Mouse (Mus musculus) midbrain, embryonic 13.5 days (tissue): ENCODE data around the gene Lclat1. TPM values are rescaled to one million over a fixed set of nuclear protein-coding genes. Genes with fewer than 3 reads are reported as not detected.

Experiments used
- ATAC-seq: fragments of 200-750 bp; cut with Nextera tagmentation; 2 replicates; pipeline ENCODE4 v1.8.0; 2017; ENCODE audit warnings: mild to moderate bottlenecking, moderate TSS enrichment, moderate library complexity
- H3K27ac ChIP-seq: fragments of 300-500 bp; sonication (generic); 2 replicates; pipeline ENCODE4 v1.5.1; 2015; ENCODE audit warnings: inconsistent platforms, mild to moderate bottlenecking, moderate library complexity
- H3K27me3 ChIP-seq: fragments of 300-500 bp; sonication (generic); 2 replicates; pipeline ENCODE4 v1.6.1; 2015; ENCODE audit warnings: mild to moderate bottlenecking, inconsistent platforms
- H3K36me3 ChIP-seq: fragments of 300-500 bp; sonication (generic); 2 replicates; pipeline ENCODE4 v1.6.1; 2015; ENCODE audit warnings: mild to moderate bottlenecking, inconsistent platforms
- H3K4me1 ChIP-seq: fragments of 300-500 bp; sonication (generic); replicated peaks from 2 replicates; pipeline ENCODE4 v1.6.1; 2015; ENCODE audit warnings: inconsistent platforms
- H3K4me2 ChIP-seq: fragments of 300-500 bp; sonication (generic); replicated peaks from 2 replicates; pipeline ENCODE4 v1.6.1; 2015; ENCODE audit warnings: moderate library complexity, mild to moderate bottlenecking, inconsistent platforms
- H3K4me3 ChIP-seq: fragments of 300-500 bp; sonication (generic); replicated peaks from 2 replicates; pipeline ENCODE4 v1.5.1; 2015; ENCODE audit warnings: mild to moderate bottlenecking, inconsistent platforms
- H3K9ac ChIP-seq: fragments of 300-500 bp; sonication (generic); replicated peaks from 2 replicates; pipeline ENCODE4 v1.6.1; 2015; ENCODE audit warnings: mild to moderate bottlenecking, inconsistent platforms
- H3K9me3 ChIP-seq: fragments of 300-500 bp; sonication (generic); 2 replicates; pipeline ENCODE4 v1.6.1; 2016; ENCODE audit warnings: mild to moderate bottlenecking, inconsistent platforms
- WGBS: fragments of 180-500 bp; shearing (Covaris S2); methylation state at CpG from one replicate; pipeline ENCODE4 v1.1.7; 2015; 5-methylcytosine and 5-hydroxymethylcytosine counted together
- polyA plus RNA-seq: library from polyadenylated mRNA; unstranded; fragments of >200 nt; fragmentation: Nextera tagmentation; extraction: Ambion mirVana; gene quantifications from 2 replicates; pipeline ENCODE4 v1.2.1, GENCODE M21; 2015

Gene Lclat1
- polyA plus RNA-seq: 7.1 and 7.9 TPM in 2 replicates

DNA sequence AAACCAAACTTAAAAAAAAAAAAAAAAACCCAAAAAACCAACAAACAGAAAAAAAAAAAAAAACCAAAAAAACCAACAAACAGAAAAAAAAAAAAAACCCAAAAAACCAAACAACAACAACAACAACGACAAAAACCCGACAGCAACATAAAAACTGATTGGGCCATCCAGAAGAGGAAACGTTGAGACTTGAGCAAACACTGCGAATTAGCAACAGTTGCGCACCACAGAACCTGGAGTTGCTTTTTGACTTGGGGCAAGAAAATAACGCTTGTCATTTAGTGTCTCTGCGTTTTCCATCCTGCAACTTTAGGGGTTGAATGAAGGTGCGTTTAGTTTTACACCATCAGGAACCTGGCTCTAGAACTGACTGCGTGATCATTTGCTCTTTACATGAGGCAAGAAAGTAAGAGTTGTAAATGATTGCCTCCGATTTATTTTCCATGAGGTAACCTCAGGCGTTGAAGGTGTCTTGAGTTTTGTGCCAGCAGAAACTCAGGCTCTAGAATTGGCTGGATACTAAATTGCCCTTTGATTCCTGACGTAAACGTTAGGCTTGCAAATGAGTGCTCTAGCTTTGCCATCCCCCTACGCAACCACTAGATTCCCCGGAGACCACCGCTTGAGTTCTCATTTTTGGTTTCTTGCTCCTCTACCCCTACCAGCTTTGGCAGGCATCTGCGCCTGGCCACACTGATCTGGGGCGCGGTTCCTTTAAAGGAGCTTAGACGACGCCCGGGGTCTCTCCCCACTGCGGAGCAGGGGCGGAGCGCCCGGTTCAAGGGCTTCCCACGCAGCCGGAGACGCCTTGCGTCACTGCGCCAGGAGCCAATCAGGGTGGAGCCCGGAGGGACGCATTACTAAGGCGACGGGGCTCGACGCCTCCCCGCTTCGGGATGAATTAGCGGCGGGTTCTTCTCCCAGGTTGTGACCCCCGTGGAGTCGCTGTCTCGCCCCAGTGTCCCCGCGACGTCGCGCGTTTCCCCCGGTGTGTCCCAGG lies at the start of gene Lclat1:
TSS of gene Lclat1 (plus strand) at position 828 of the 1,000 bp plus-strand sequence.
- H3K4me1 ChIP-seq: peaks cover 10% of the 10 kb centered on the region
- H3K27ac ChIP-seq: peak within 1 kb of the TSS; percentile 60; the same call in 1 of the 2 replicates
- H3K9me3 ChIP-seq: no peaks in the 10 kb centered on the region
- ATAC-seq: peak; percentile 100
- H3K4me2 ChIP-seq: peak within 1 kb of the TSS; percentile 82
- H3K27me3 ChIP-seq: no peaks in the 10 kb centered on the region
- peak within 1 kb of the TSS; percentile 84 for H3K4me3 ChIP-seq
- WGBS: 7% methylated on average over 51 of the region's 51 CpGs
- peak within 1 kb of the TSS; percentile 86 for H3K9ac ChIP-seq
- H3K36me3 ChIP-seq: no peaks in the 10 kb centered on the region

DNA sequence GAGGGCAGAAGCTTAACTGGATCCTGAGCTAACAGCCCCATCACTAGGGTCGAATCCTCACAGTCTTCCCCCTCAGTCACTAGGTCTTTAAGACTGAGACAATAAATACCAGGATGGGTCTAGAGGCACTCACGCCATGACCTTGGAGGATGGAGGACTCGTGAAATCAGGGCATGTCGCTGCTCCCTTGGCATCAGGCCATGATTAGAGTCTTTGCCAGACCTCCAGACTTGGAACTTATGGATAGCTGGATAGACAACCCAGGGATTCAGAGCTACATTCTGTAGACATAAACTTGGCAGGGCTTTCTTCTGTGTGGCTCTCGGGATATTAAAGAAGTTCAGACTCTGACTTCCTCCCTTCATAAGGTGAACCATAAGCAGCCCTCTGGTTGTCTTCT lies 49.5 kb upstream of the Lclat1 start:
- no peaks in the 10 kb centered on the region for H3K27me3 ChIP-seq
- H3K4me1 ChIP-seq: no peaks in the 10 kb centered on the region
- 82% methylated on average over 5 of the region's 5 CpGs for WGBS
- no peak overlapping the region for H3K9ac ChIP-seq
- no peak overlapping the region for H3K4me2 ChIP-seq
- no peaks in the 10 kb centered on the region for H3K9me3 ChIP-seq
- H3K36me3 ChIP-seq: no peaks in the 10 kb centered on the region
- no peak for ATAC-seq
- H3K27ac ChIP-seq: no peak overlapping the region
- H3K4me3 ChIP-seq: no peak overlapping the region

DNA sequence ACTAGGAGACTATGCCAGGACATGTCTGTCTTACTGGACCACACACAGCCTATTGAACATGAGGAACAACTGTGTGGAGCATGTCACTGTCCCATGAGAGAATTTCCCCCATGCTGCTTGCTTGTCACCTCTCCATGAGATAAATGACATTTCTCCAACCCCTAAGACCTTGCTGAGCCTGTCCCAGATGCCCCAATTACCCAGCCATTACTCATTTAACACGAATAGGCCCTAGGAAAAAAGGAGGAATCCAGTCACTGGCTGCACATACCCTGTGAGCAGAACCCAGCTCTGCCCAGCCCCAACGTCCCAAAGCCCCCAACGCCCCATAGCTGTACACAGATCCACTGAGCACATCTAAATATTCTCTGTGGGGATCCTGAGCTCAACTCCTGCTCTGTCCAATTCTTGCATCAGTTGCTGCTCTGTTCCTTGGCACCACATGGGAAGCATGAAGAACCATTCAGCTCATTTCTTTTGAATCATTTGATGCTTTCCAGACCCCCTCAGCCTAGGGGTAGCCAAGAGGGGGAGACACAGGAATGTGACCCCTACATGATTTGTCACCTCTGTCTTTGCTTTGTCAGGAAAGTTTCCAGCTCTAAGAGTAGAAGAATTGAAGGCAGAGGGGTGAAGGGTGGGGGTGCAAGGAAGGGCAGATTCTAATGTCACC lies 47.4 kb upstream of the Lclat1 start:
- Histone ChIP-seq H3K36me3 (no peaks in the 10 kb centered on the region), H3K4me1 (no peaks in the 10 kb centered on the region), H3K4me2 (no peak overlapping the region), H3K9me3 (no peaks in the 10 kb centered on the region), H3K27me3 (no peaks in the 10 kb centered on the region), H3K27ac (no peak overlapping the region), H3K4me3 (no peak overlapping the region), H3K9ac (no peak overlapping the region)
- ATAC-seq: no peak
- 66% methylated on average over 3 of the region's 3 CpGs for WGBS

DNA sequence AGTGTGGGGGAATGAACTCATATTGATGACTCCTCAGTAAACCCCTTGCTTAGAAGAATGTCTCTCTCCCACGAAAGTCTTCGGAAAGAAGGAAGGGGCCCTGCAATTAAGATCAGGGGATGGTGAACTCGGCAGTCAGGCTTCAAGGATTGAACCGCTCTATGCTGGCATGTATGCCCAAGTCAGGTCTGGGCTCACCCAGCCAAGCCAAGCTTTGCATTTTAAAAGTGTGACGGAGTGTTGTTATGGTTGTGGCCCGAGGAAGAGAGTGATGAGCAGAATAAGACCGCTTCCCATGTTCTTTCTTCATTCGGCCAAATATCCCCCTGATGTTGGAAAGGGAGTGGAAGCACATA lies 46.9 kb upstream of the Lclat1 start:
- Histone ChIP-seq H3K36me3 (no peaks in the 10 kb centered on the region), H3K4me3 (no peak overlapping the region), H3K27me3 (no peaks in the 10 kb centered on the region), H3K9me3 (no peaks in the 10 kb centered on the region), H3K4me1 (no peaks in the 10 kb centered on the region), H3K27ac (no peak overlapping the region), H3K9ac (no peak overlapping the region), H3K4me2 (no peak overlapping the region)
- WGBS: 92% methylated on average over 8 of the region's 8 CpGs
- ATAC-seq: no peak

DNA sequence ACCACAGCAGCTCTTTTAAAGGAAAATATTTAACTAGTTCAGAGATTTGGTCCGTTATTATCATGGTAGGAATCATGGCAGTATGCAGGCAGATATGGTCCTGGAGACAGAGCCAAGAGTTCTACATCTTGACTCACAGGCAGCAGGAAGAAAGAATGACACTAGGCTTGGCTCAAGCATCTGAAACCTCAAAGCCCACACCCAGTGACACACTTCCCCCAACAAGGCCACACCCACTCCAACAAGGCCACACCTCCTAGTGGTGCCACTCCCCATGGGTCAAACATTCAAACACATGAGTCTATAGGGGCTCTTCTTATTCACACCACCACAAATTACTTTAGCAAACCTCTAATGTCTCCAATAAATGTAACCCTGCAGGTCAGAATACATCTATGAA lies 45.1 kb upstream of the Lclat1 start:
- no peak overlapping the region for H3K4me2 ChIP-seq
- H3K9me3 ChIP-seq: no peaks in the 10 kb centered on the region
- ATAC-seq: no peak
- no peak overlapping the region for H3K4me3 ChIP-seq
- no peaks in the 10 kb centered on the region for H3K36me3 ChIP-seq
- no peaks in the 10 kb centered on the region for H3K27me3 ChIP-seq
- H3K9ac ChIP-seq: no peak overlapping the region
- no peak overlapping the region for H3K27ac ChIP-seq
- 84% methylated on average over 1 of the region's 1 CpGs for whole genome bisulfite sequencing
- peaks cover 6% of the 10 kb centered on the region; the same call in 1 of the 2 replicates for H3K4me1 ChIP-seq

DNA sequence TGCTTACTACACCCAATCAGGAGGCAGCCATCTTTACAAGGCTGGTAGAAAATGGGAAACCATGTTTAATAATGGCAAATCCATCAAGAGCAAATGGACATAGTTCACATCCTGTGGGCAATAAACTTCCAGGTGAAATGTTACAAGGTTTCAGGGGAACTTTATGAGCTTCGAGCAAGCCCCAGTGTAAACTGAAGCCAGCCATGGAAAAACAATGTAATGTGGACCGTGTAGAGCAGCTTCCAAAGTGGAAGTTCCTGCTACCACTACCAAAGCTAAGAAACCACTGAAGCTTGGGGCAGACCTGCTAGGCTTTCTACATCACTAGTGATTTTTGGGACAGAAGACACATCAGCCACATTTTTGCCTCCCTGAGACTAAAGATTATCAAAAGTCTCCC lies 44.5 kb upstream of the Lclat1 start:
- Histone ChIP-seq H3K4me1 (peaks cover 6% of the 10 kb centered on the region; the same call in 1 of the 2 replicates), H3K4me2 (no peak overlapping the region), H3K36me3 (no peaks in the 10 kb centered on the region), H3K9me3 (no peaks in the 10 kb centered on the region), H3K27me3 (no peaks in the 10 kb centered on the region), H3K4me3 (no peak overlapping the region), H3K27ac (no peak overlapping the region), H3K9ac (no peak overlapping the region)
- ATAC-seq: no peak
- 85% methylated on average over 2 of the region's 2 CpGs for WGBS

DNA sequence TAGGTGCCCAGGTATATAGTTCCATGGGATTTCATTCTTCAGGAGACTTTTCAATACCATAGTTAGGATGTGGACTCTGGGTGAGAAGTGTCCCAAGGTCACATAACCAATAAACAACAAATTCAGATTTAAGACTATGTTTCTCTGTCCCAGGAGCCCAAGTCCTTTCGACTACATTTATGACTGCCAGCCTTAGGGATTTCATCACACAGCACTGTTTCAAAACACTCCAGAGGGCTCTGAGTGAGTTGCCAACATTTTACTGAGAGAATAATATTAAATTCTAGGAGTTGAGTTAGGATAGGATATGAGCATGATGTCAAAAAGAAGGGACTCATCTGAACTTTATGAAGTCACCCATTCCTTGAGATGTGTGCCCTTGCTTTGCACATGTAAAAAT lies 44.0 kb upstream of the Lclat1 start:
- Histone ChIP-seq H3K27ac (no peak overlapping the region), H3K4me1 (peaks cover 6% of the 10 kb centered on the region; the same call in 1 of the 2 replicates), H3K4me3 (no peak overlapping the region), H3K27me3 (no peaks in the 10 kb centered on the region), H3K9ac (no peak overlapping the region), H3K4me2 (no peak overlapping the region), H3K36me3 (no peaks in the 10 kb centered on the region), H3K9me3 (no peaks in the 10 kb centered on the region)
- 87% methylated on average over 1 of the region's 1 CpGs for WGBS
- ATAC-seq: no peak

DNA sequence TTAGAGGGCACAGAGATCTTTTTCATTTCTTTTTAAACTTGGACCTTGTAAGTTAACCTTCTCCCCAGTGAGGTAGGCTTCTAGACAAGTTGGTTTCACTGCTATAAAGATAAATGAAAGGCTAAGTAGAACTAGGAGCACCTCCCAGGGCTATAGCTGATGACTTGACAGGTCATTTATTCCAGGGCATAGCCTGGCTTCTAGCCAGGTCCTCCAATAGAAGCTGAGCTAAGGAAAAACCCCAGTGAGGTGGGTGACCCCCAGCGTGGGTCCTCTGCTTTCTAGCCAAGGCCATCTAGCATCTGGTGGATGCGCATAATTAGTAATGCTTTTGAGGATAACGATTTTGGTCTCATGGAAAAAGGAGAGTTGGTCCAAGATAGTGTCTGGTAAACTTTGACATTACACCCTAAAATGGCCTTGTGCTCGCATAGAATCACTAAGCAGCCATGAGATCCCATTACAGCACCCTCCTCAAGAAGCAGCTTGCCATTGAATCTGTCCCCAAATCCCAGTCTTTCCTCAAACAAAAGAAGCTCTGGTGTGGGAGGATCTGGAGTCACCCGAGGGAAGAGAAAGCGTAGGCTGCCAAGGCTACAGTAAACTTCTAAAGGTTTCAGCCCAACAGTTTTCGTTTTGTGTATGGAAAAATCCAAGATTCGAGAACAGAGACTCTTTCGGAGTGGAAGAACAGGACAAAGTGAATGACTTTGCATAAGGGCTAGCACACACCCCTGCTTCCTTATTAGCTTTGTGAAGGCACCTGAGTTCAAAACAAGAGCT lies 41.2 kb upstream of the Lclat1 start:
- no peak overlapping the region for H3K4me2 ChIP-seq
- H3K27me3 ChIP-seq: no peaks in the 10 kb centered on the region
- H3K27ac ChIP-seq: no peak overlapping the region
- H3K36me3 ChIP-seq: no peaks in the 10 kb centered on the region
- H3K9ac ChIP-seq: no peak overlapping the region
- H3K4me1 ChIP-seq: peaks cover 6% of the 10 kb centered on the region; the same call in 1 of the 2 replicates
- ATAC-seq: no peak
- no peak overlapping the region for H3K4me3 ChIP-seq
- 81% methylated on average over 9 of the region's 9 CpGs for WGBS
- H3K9me3 ChIP-seq: no peaks in the 10 kb centered on the region

DNA sequence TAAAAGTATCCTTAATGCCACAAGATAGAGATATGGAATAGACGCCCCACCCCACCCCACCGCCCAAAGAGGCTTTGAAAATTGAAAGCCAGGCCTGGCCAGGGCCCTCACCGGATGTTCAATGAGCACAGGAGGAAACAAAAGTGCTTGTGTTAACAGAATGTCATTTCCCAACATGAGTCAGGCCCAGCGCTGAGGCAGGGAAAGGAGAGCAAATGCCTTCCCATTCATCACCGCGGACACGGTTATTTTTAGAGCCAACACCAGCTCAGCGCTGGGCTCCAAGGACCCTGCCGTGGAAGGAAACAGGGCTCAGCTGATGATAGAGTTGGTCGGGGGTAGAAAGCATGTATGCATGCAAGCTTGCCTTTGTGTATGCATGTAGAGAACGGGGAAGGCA lies 40.4 kb upstream of the Lclat1 start:
- Histone ChIP-seq H3K27me3 (no peaks in the 10 kb centered on the region), H3K9ac (no peak overlapping the region), H3K9me3 (no peaks in the 10 kb centered on the region), H3K4me2 (no peak overlapping the region), H3K4me1 (peaks cover 6% of the 10 kb centered on the region; the same call in 1 of the 2 replicates), H3K27ac (no peak overlapping the region), H3K4me3 (no peak overlapping the region), H3K36me3 (no peaks in the 10 kb centered on the region)
- WGBS: 56% methylated on average over 11 of the region's 11 CpGs
- ATAC-seq: no peak

DNA sequence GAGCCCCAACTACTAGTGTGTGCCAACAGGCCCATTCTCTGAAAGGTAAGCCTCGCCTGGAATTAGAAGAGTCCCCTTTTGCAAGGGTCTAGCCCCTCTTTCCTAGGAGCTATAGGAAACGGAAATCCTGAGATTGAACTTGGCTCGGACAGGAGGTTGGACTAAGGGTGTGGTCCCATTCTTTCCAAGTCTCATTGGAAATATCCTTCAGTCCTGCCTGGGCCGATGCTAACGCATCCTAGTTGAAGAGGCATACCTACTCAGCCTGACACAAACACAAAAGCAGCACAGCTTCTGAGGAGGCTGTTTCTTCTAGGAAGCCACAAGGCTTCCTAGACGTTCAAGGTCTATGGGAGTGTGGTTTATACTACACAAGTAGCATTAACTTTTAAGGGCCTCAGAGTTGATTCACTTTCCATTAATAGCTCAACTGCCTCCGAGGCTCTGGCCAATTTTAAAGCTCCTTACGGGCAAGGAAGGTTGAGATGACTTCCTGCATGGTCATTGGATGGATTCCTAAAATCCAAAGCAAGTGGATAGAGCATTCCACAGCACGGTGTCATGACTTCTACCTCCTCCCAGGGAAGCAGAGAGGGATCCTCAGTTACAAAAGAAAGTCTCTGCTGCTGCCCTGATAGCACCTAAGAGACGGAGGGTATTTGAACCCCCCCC lies 39.3 kb upstream of the Lclat1 start:
- no peaks in the 10 kb centered on the region for H3K27me3 ChIP-seq
- ATAC-seq: no peak
- no peak overlapping the region for H3K27ac ChIP-seq
- H3K36me3 ChIP-seq: no peaks in the 10 kb centered on the region
- no peak overlapping the region for H3K4me2 ChIP-seq
- H3K4me1 ChIP-seq: peaks cover 6% of the 10 kb centered on the region; the same call in 1 of the 2 replicates
- H3K4me3 ChIP-seq: no peak overlapping the region
- H3K9ac ChIP-seq: no peak overlapping the region
- H3K9me3 ChIP-seq: no peaks in the 10 kb centered on the region
- WGBS: 86% methylated on average over 10 of the region's 10 CpGs

DNA sequence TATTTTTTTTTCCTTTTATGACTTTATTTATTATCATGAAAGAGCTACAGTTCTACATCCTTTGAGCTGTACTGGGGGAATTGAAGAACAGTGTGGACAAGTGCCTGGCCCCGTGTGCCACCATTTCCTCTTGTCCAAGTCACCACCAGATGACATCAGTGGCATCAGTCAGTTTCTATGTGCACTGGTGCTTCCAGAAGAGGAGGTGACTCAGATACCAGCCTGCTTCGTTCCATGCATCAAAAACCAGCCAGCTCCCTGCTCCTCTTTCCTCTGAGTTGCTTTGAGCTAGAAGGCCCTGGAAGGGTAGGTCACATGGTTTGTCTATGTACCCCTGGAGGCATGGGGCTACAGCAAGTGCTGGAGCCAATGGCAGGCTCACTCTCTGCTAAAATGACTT lies 37.3 kb upstream of the Lclat1 start:
- no peaks in the 10 kb centered on the region for H3K36me3 ChIP-seq
- no peak overlapping the region for H3K4me2 ChIP-seq
- H3K27me3 ChIP-seq: no peaks in the 10 kb centered on the region
- ATAC-seq: no peak
- 87% methylated on average over 2 of the region's 2 CpGs for WGBS
- H3K4me3 ChIP-seq: no peak overlapping the region
- peaks cover 6% of the 10 kb centered on the region; the same call in 1 of the 2 replicates for H3K4me1 ChIP-seq
- no peak overlapping the region for H3K9ac ChIP-seq
- no peak overlapping the region for H3K27ac ChIP-seq
- no peaks in the 10 kb centered on the region for H3K9me3 ChIP-seq
